Mouse (Mus musculus): ENCODE results near the gene Sigirr. TPM values are rescaled to one million over a fixed set of nuclear protein-coding genes. Genes with fewer than 3 reads are reported as not detected.

Sigirr gene
- total RNA-seq, 2 experiments from 2014 or later = 2.3 to 2.8 TPM

- intact Hi-C loops (cut with DNase I) = no loop called here
- peak in 1 of 2 experiments; percentile 38 for DNase-seq (ENCODE audit: extremely low spot score in 1 of 2, low spot score in 2 of 2)
Observed at GRCm38 (mm10) chr7:141068351-141068750, 32.0 kb downstream of the Sigirr start.

GRCm38 (mm10) chr7:141064576-141064975 is 35.8 kb downstream of the Sigirr start:
- DNase-seq (ENCODE audit: extremely low spot score in 1 of 2, low spot score in 2 of 2) = no peak
- intact Hi-C loops (cut with DNase I) = loop anchor here (5.0 kb wide), 1 partner anchor 108 kb away; the partner anchor contains the start of gene Rnh1

GRCm38 (mm10) chr7:141064175-141064574 is 36.2 kb downstream of the Sigirr start:
- intact Hi-C loops (cut with DNase I) = loop anchor here (5.0 kb wide), 1 partner anchor 108 kb away; the partner anchor contains the start of gene Rnh1
- DNase-seq (ENCODE audit: extremely low spot score in 1 of 2, low spot score in 2 of 2) = peak in 1 of 2 experiments; percentile 48

- intact Hi-C loops (cut with DNase I) = loop anchor here (5.0 kb wide), 1 partner anchor 109 kb away; the partner anchor contains the start of gene Rnh1
- DNase-seq (ENCODE audit: extremely low spot score in 1 of 2, low spot score in 2 of 2) = no peak
Observed at GRCm38 (mm10) chr7:141063353-141063752, 37.0 kb downstream of the Sigirr start.

- intact Hi-C loops (cut with DNase I) = loop anchor here (5.0 kb wide), 1 partner anchor 110 kb away; the partner anchor contains the start of gene Rnh1
- DNase-seq (ENCODE audit: extremely low spot score in 1 of 2, low spot score in 2 of 2) = no peak
Observed at GRCm38 (mm10) chr7:141062525-141062924, 37.8 kb downstream of the Sigirr start.

GRCm38 (mm10) chr7:141061269-141061692 is 39.1 kb downstream of the Sigirr start:
- DNase-seq (ENCODE audit: extremely low spot score in 1 of 2, low spot score in 2 of 2) = peak in 1 of 2 experiments; percentile 61
- intact Hi-C loops (cut with DNase I) = loop anchor here (5.0 kb wide), 1 partner anchor 111 kb away; the partner anchor contains the start of gene Rnh1

- DNase-seq (ENCODE audit: extremely low spot score in 1 of 2, low spot score in 2 of 2) = peak; percentile 91
- intact Hi-C loops (cut with DNase I) = loop anchor here (5.0 kb wide), 1 partner anchor 112 kb away; the partner anchor contains the start of gene Rnh1
Observed at GRCm38 (mm10) chr7:141060426-141061242, 39.7 kb downstream of the Sigirr start, which contains the start of gene B4galnt4. TSS of gene B4galnt4 (plus strand) at chr7:141061104.

GRCm38 (mm10) chr7:141059929-141060328 is 40.4 kb downstream of the Sigirr start:
- DNase-seq (ENCODE audit: extremely low spot score in 1 of 2, low spot score in 2 of 2) = no peak
- intact Hi-C loops (cut with DNase I) = loop anchor here (5.0 kb wide), 1 partner anchor 112 kb away; the partner anchor contains the start of gene Rnh1

- DNase-seq (ENCODE audit: extremely low spot score in 1 of 2, low spot score in 2 of 2) = no peak
- intact Hi-C loops (cut with DNase I) = no loop called here
Observed at GRCm38 (mm10) chr7:141058601-141059341, 41.6 kb downstream of the Sigirr start.

GRCm38 (mm10) chr7:141057541-141057940 is 42.8 kb downstream of the Sigirr start:
- intact Hi-C loops (cut with DNase I) = no loop called here
- DNase-seq (ENCODE audit: extremely low spot score in 1 of 2, low spot score in 2 of 2) = no peak

- intact Hi-C loops (cut with DNase I) = no loop called here
- DNase-seq (ENCODE audit: extremely low spot score in 1 of 2, low spot score in 2 of 2) = no peak
Observed at GRCm38 (mm10) chr7:141056976-141057375, 43.4 kb downstream of the Sigirr start.

- intact Hi-C loops (cut with DNase I) = no loop called here
- no peak for DNase-seq (ENCODE audit: extremely low spot score in 1 of 2, low spot score in 2 of 2)
Observed at GRCm38 (mm10) chr7:141055785-141056184, 44.6 kb downstream of the Sigirr start.

- DNase-seq (ENCODE audit: extremely low spot score in 1 of 2, low spot score in 2 of 2) = no peak
- intact Hi-C loops (cut with DNase I) = no loop called here
Observed at GRCm38 (mm10) chr7:141052421-141052820, 48.0 kb downstream of the Sigirr start.

- intact Hi-C loops (cut with DNase I) = no loop called here
- no peak for DNase-seq (ENCODE audit: extremely low spot score in 1 of 2, low spot score in 2 of 2)
Observed at GRCm38 (mm10) chr7:141052016-141052415, 48.4 kb downstream of the Sigirr start.

GRCm38 (mm10) chr7:141051060-141051685 is 49.2 kb downstream of the Sigirr start:
- DNase-seq (ENCODE audit: extremely low spot score in 1 of 2, low spot score in 2 of 2) = no peak
- intact Hi-C loops (cut with DNase I) = no loop called here

- intact Hi-C loops (cut with DNase I) = loop anchor here (2.0 kb wide), 2 partner anchors 41 to 205 kb away; partner anchors contain the start of gene Scgb1c1
- DNase-seq (ENCODE audit: extremely low spot score in 1 of 2, low spot score in 2 of 2) = no peak
Observed at GRCm38 (mm10) chr7:141049326-141049725, 51.0 kb downstream of the Sigirr start.

- peak; percentile 87 to 92 for DNase-seq (ENCODE audit: extremely low spot score in 1 of 2, low spot score in 2 of 2)
- intact Hi-C loops (cut with DNase I) = loop anchor here (1.0 to 2.0 kb wide), 4 partner anchors 40 to 204 kb away; partner anchors contain the start of gene Scgb1c1
Observed at GRCm38 (mm10) chr7:141048226-141049218, 51.9 kb downstream of the Sigirr start.

Data from left cerebral cortex, postnatal 10 days (tissue).